Mouse (Mus musculus): ENCODE results near the gene Serpine1. TPM values are rescaled to one million over a fixed set of nuclear protein-coding genes. Genes with fewer than 3 reads are reported as not detected.
"Not testable (repeated sequence)": the region's sequence is repeated elsewhere in the genome, so short reads cannot be mapped to it uniquely, and the experiment has no call there.

The Serpine1 gene
- 0.27 and 0.33 TPM in 2 replicates for polyA plus RNA-seq (2014; fragmentation: Nextera tagmentation; extraction: Ambion mirVana)

- H3K4me1 ChIP-seq (ENCODE audit: control insufficient read depth, insufficient read depth, low read length): peaks cover 11% of the 10 kb centered on the region
- H3K4me2 ChIP-seq (replicated peaks; ENCODE audit: low read depth, low read length): peak within 1 kb of the TSS; percentile 41
- H3K4me3 ChIP-seq (ENCODE audit: low read depth, low read length): peak within 1 kb of the TSS; percentile 19; the same call in 1 of the 2 replicates
- peak within 1 kb of the TSS; percentile 68; the same call in 1 of the 2 replicates for H3K27ac ChIP-seq (ENCODE audit: low read length)
- no peaks in the 10 kb centered on the region for H3K27me3 ChIP-seq (ENCODE audit: control insufficient read depth, insufficient read depth, low read length)
- WGBS: 19% methylated on average over 23 of the region's 23 CpGs
- peak; percentile 93 for ATAC-seq (ENCODE audit: insufficient number of reproducible peaks, insufficient read depth, low FRiP score, low read depth)
- H3K9me3 ChIP-seq (ENCODE audit: control insufficient read depth, low read depth, low read length): no peaks in the 10 kb centered on the region
- no peak within 1 kb of the TSS for H3K9ac ChIP-seq (replicated peaks; ENCODE audit: low read depth, low read length)
- H3K36me3 ChIP-seq (ENCODE audit: control insufficient read depth, insufficient read depth, low read length): no peaks in the 10 kb centered on the region
These were observed at the start of gene Serpine1 for GRCm38 (mm10) chr5:137072079-137072960. Serpine1 (minus strand) TSS chr5:137072268.

- no peak overlapping the region for H3K4me2 ChIP-seq (replicated peaks; ENCODE audit: low read depth, low read length)
- no peaks in the 10 kb centered on the region for H3K9me3 ChIP-seq (ENCODE audit: control insufficient read depth, low read depth, low read length)
- no peak overlapping the region for H3K9ac ChIP-seq (replicated peaks; ENCODE audit: low read depth, low read length)
- H3K27me3 ChIP-seq (ENCODE audit: control insufficient read depth, insufficient read depth, low read length): no peaks in the 10 kb centered on the region
- H3K36me3 ChIP-seq (ENCODE audit: control insufficient read depth, insufficient read depth, low read length): no peaks in the 10 kb centered on the region
- H3K4me1 ChIP-seq (ENCODE audit: control insufficient read depth, insufficient read depth, low read length): no peaks in the 10 kb centered on the region
- H3K27ac ChIP-seq (ENCODE audit: low read length): no peak overlapping the region
- 76% methylated on average over 4 of the region's 4 CpGs for WGBS
- ATAC-seq (ENCODE audit: insufficient number of reproducible peaks, insufficient read depth, low FRiP score, low read depth): no peak
- H3K4me3 ChIP-seq (ENCODE audit: low read depth, low read length): no peak overlapping the region
These were observed 49.2 kb upstream of the Serpine1 start for GRCm38 (mm10) chr5:137121280-137121679.

- Histone ChIP-seq H3K4me1 (ENCODE audit: control insufficient read depth, insufficient read depth, low read length) (peaks cover 4% of the 10 kb centered on the region; the same call in 1 of the 2 replicates), H3K9me3 (ENCODE audit: control insufficient read depth, low read depth, low read length) (no peaks in the 10 kb centered on the region; the same call in 1 of the 2 replicates), H3K27ac (ENCODE audit: low read length) (no peak overlapping the region), H3K36me3 (ENCODE audit: control insufficient read depth, insufficient read depth, low read length) (peaks cover under 1% of the 10 kb centered on the region; the same call in 1 of the 2 replicates), H3K27me3 (ENCODE audit: control insufficient read depth, insufficient read depth, low read length) (no peaks in the 10 kb centered on the region), H3K9ac (replicated peaks; ENCODE audit: low read depth, low read length) (no peak overlapping the region), H3K4me2 (replicated peaks; ENCODE audit: low read depth, low read length) (no peak overlapping the region), H3K4me3 (ENCODE audit: low read depth, low read length) (no peak overlapping the region)
- 79% methylated on average over 4 of the region's 4 CpGs for WGBS
- no peak for ATAC-seq (ENCODE audit: insufficient number of reproducible peaks, insufficient read depth, low FRiP score, low read depth)
These were observed 46.8 kb upstream of the Serpine1 start for GRCm38 (mm10) chr5:137118878-137119277.

GRCm38 (mm10) chr5:137117994-137118393 is 45.9 kb upstream of the Serpine1 start:
- not testable (repeated sequence) for H3K4me1 ChIP-seq (ENCODE audit: control insufficient read depth, insufficient read depth, low read length); H3K9me3 ChIP-seq (ENCODE audit: control insufficient read depth, low read depth, low read length); H3K4me2 ChIP-seq (replicated peaks; ENCODE audit: low read depth, low read length); H3K9ac ChIP-seq (replicated peaks; ENCODE audit: low read depth, low read length); H3K27ac ChIP-seq (ENCODE audit: low read length); H3K36me3 ChIP-seq (ENCODE audit: control insufficient read depth, insufficient read depth, low read length); H3K4me3 ChIP-seq (ENCODE audit: low read depth, low read length); ATAC-seq (ENCODE audit: insufficient number of reproducible peaks, insufficient read depth, low FRiP score, low read depth); H3K27me3 ChIP-seq (ENCODE audit: control insufficient read depth, insufficient read depth, low read length)
- WGBS: 83% methylated on average over 3 of the region's 3 CpGs

GRCm38 (mm10) chr5:137116987-137117386 is 44.9 kb upstream of the Serpine1 start:
- peaks cover 4% of the 10 kb centered on the region; the same call in 1 of the 2 replicates for H3K4me1 ChIP-seq (ENCODE audit: control insufficient read depth, insufficient read depth, low read length)
- no peak overlapping the region for H3K4me2 ChIP-seq (replicated peaks; ENCODE audit: low read depth, low read length)
- no peak overlapping the region for H3K27ac ChIP-seq (ENCODE audit: low read length)
- H3K9me3 ChIP-seq (ENCODE audit: control insufficient read depth, low read depth, low read length): no peaks in the 10 kb centered on the region; the same call in 1 of the 2 replicates
- no peak overlapping the region for H3K9ac ChIP-seq (replicated peaks; ENCODE audit: low read depth, low read length)
- H3K27me3 ChIP-seq (ENCODE audit: control insufficient read depth, insufficient read depth, low read length): no peaks in the 10 kb centered on the region
- H3K4me3 ChIP-seq (ENCODE audit: low read depth, low read length): no peak overlapping the region
- H3K36me3 ChIP-seq (ENCODE audit: control insufficient read depth, insufficient read depth, low read length): peaks cover 13% of the 10 kb centered on the region; the same call in 1 of the 2 replicates
- 71% methylated on average over 2 of the region's 2 CpGs for WGBS
- no peak for ATAC-seq (ENCODE audit: insufficient number of reproducible peaks, insufficient read depth, low FRiP score, low read depth)

- peak within 1 kb of the TSS; percentile 40; the same call in 1 of the 2 replicates for H3K9ac ChIP-seq (replicated peaks; ENCODE audit: low read depth, low read length)
- peak; percentile 87; the same call in 1 of the 2 replicates for ATAC-seq (ENCODE audit: insufficient number of reproducible peaks, insufficient read depth, low FRiP score, low read depth)
- H3K4me2 ChIP-seq (replicated peaks; ENCODE audit: low read depth, low read length): peak within 1 kb of the TSS; percentile 45
- H3K9me3 ChIP-seq (ENCODE audit: control insufficient read depth, low read depth, low read length): no peaks in the 10 kb centered on the region; the same call in 1 of the 2 replicates
- peak within 1 kb of the TSS; percentile 47 for H3K4me3 ChIP-seq (ENCODE audit: low read depth, low read length)
- peaks cover 13% of the 10 kb centered on the region; the same call in 1 of the 2 replicates for H3K36me3 ChIP-seq (ENCODE audit: control insufficient read depth, insufficient read depth, low read length)
- H3K4me1 ChIP-seq (ENCODE audit: control insufficient read depth, insufficient read depth, low read length): peaks cover 4% of the 10 kb centered on the region; the same call in 1 of the 2 replicates
- WGBS: 5% methylated on average over 29 of the region's 29 CpGs
- H3K27me3 ChIP-seq (ENCODE audit: control insufficient read depth, insufficient read depth, low read length): no peaks in the 10 kb centered on the region
- H3K27ac ChIP-seq (ENCODE audit: low read length): peak within 1 kb of the TSS; percentile 3; the same call in 1 of the 2 replicates
These were observed 44.1 kb upstream of the Serpine1 start, which contains the start of gene Trim56 for GRCm38 (mm10) chr5:137115866-137116847. Trim56 (minus strand) TSS chr5:137116209.

GRCm38 (mm10) chr5:137114891-137115561 is 43.0 kb upstream of the Serpine1 start:
- 73% methylated on average over 9 of the region's 9 CpGs for WGBS
- Histone ChIP-seq H3K9ac (replicated peaks; ENCODE audit: low read depth, low read length) (peak overlapping the region; percentile 40; the same call in 1 of the 2 replicates), H3K4me3 (ENCODE audit: low read depth, low read length) (peak overlapping the region; percentile 47), H3K36me3 (ENCODE audit: control insufficient read depth, insufficient read depth, low read length) (peaks cover 13% of the 10 kb centered on the region; the same call in 1 of the 2 replicates), H3K4me1 (ENCODE audit: control insufficient read depth, insufficient read depth, low read length) (peaks cover 4% of the 10 kb centered on the region; the same call in 1 of the 2 replicates), H3K27ac (ENCODE audit: low read length) (0 out of 2 replicates have a peak overlapping the region, but pooled peaks have one; percentile 1), H3K9me3 (ENCODE audit: control insufficient read depth, low read depth, low read length) (no peaks in the 10 kb centered on the region; the same call in 1 of the 2 replicates), H3K27me3 (ENCODE audit: control insufficient read depth, insufficient read depth, low read length) (no peaks in the 10 kb centered on the region), H3K4me2 (replicated peaks; ENCODE audit: low read depth, low read length) (peak overlapping the region; percentile 45)
- ATAC-seq (ENCODE audit: insufficient number of reproducible peaks, insufficient read depth, low FRiP score, low read depth): no peak

Data from stomach, embryonic 14.5 days (tissue).